Mouse (Mus musculus) left cerebral cortex, adult 2 months (tissue): Measurements from ENCODE around the gene Fgf12. TPM values are rescaled to one million over a fixed set of nuclear protein-coding genes. Genes with fewer than 3 reads are reported as not detected.

Experiments
- DNase-seq, 2 experiments: peaks; one replicate each; pipeline ENCODE4 v3.0.0; 2021 to 2022; ENCODE audit warnings: low spot score in 2 of 2, mixed read lengths in 1 of 2; ENCODE audit errors: extremely low spot score in 1 of 2
- H3K27ac ChIP-seq: fragments of 200-600 bp; 2 replicates; pipeline ENCODE4 v1.8.1; 2022
- H3K4me3 ChIP-seq: fragments of 200-600 bp; 2 replicates; pipeline ENCODE4 v1.8.1; 2022
- CTCF ChIP-seq: fragments of 200-600 bp; IDR thresholded peaks from 2 replicates; pipeline ENCODE4 v1.8.1; 2022; ENCODE audit warnings: antibody characterized with exemption, mild to moderate bottlenecking, moderate library complexity
- intact Hi-C: fragments of 180-260 bp; cut with DNase I; formaldehyde crosslinking; loops from one replicate; pipeline ENCODE4 v1.15.1; 2025
- microRNA-seq, 2 experiments: library from miRNA; unstranded; fragments of <30 nt; microRNA quantifications; one replicate each; pipeline ENCODE4 v1.2.0; 2021
- total RNA-seq, 2 experiments: library from RNA; stranded (reverse); gene quantifications; 2 replicates each; pipeline ENCODE4 v1.2.3; 2021

The Fgf12 gene
- total RNA-seq, 2 experiments from 2014 or later = 300 to 315 TPM

DNA sequence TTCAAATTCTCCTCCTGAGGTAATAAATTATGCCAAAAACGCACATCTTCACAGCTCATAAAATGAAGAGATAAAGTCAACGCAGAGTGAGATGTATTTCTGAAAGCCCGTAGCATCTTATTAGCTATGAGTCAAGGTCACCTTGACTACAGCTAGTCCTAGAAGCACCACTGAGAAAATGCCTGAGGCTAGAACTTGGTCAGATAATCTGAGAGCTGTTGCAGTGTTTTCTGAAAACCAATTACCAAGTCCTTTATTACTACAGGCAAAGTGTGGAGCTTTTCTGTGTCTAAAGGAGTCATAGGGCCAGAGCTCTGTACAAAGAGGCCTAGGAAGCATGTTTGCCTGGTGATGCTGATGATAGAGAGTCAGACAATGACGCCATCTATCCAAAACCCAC, 498.6 kb downstream of the Fgf12 start:
- TF ChIP-seq CTCF = no peak
- H3K4me3 ChIP-seq = no peak overlapping the region
- no peak for DNase-seq
- no peak overlapping the region for H3K27ac ChIP-seq
- intact Hi-C loops = no loop called here

- no peak for DNase-seq
- no peak for TF ChIP-seq CTCF
- intact Hi-C loops = no loop called here
- no peak overlapping the region for H3K27ac ChIP-seq
- H3K4me3 ChIP-seq = no peak overlapping the region
Observed at GRCm38 (mm10) chr16:28251930-28252329, 500.9 kb downstream of the Fgf12 start.

- no peak for DNase-seq
- TF ChIP-seq CTCF = no peak
- intact Hi-C loops = loop anchor here (10.0 kb wide), 1 partner anchor 202 kb away; no protein-coding TSS in a partner anchor
- Histone ChIP-seq H3K4me3 (no peak overlapping the region), H3K27ac (no peak overlapping the region)
Observed at GRCm38 (mm10) chr16:28242867-28243649, 509.8 kb downstream of the Fgf12 start.

GRCm38 (mm10) chr16:28239382-28239781, 513.5 kb downstream of the Fgf12 start:
- no peak for DNase-seq
- Histone ChIP-seq H3K4me3 (no peak overlapping the region), H3K27ac (peak overlapping the region; percentile 2; the same call in 1 of the 2 replicates)
- no peak for TF ChIP-seq CTCF
- intact Hi-C loops = no loop called here

GRCm38 (mm10) chr16:28238019-28238868, 514.6 kb downstream of the Fgf12 start:
- TF ChIP-seq CTCF = no peak
- Histone ChIP-seq H3K27ac (peak overlapping the region; percentile 54), H3K4me3 (peak overlapping the region; percentile 16)
- intact Hi-C loops = no loop called here
- DNase-seq = peak; percentile 45 to 47

GRCm38 (mm10) chr16:28215930-28216329, 536.9 kb downstream of the Fgf12 start:
- TF ChIP-seq CTCF = no peak
- intact Hi-C loops = no loop called here
- H3K4me3 ChIP-seq = no peak overlapping the region
- no peak for DNase-seq
- no peak overlapping the region for H3K27ac ChIP-seq

DNA sequence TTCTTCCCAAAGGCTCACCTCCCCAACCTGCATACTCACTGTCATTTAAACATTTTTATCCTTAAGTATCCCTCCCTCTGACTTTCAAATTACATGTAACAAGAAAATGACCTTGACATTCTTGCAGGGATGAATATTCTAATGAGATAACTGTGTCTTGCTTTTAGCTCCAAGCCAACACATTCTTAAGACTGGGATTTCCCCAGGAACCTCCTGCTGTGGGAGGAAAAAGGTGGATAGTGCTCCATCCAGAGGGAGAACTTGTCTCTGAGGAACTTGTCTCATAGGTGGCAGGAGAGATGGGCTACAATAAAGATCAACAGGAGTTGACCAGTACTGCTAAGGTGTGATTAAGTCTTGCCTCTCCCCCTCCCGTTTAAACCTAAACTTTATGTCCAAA, 540.5 kb downstream of the Fgf12 start:
- no peak for TF ChIP-seq CTCF
- intact Hi-C loops = no loop called here
- H3K27ac ChIP-seq = no peak overlapping the region
- no peak for DNase-seq
- no peak overlapping the region for H3K4me3 ChIP-seq

DNA sequence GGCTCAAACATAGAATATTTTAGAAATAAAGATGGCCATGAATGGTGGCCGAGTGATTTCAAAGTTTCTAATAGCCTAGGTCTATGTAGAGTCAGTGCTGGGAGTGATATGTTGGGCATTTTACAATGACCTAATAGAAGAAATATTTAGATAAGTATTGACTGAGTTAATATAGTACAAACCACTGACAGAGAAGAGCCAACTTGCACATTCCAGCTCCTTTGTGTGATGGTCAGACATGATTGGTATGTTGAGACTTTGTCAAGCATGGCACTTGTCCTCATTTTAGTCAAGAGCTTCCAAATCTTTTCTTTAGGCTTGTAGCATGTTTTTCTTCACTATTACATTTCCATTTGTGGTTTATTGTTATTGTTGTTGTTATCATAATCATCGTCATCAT, 596.4 kb downstream of the Fgf12 start:
- intact Hi-C loops = no loop called here
- TF ChIP-seq CTCF = no peak
- Histone ChIP-seq H3K4me3 (no peak overlapping the region), H3K27ac (no peak overlapping the region)
- no peak for DNase-seq

- TF ChIP-seq CTCF = peak; percentile 54
- Histone ChIP-seq H3K4me3 (no peak overlapping the region), H3K27ac (no peak overlapping the region)
- intact Hi-C loops = loop anchor here (5.0 kb wide), 1 partner anchor 351 kb away; no protein-coding TSS in a partner anchor
- no peak for DNase-seq
Observed at GRCm38 (mm10) chr16:28140972-28141371, 611.9 kb downstream of the Fgf12 start.

GRCm38 (mm10) chr16:28127006-28127405, 625.9 kb downstream of the Fgf12 start:
- intact Hi-C loops = no loop called here
- H3K27ac ChIP-seq = no peak overlapping the region
- no peak for TF ChIP-seq CTCF
- no peak for DNase-seq
- no peak overlapping the region for H3K4me3 ChIP-seq

Small RNA genes lying within 50 kb of the gene (microRNA-seq; reads per million reads assigned to microRNA genes)
- 0 reads per million in 2 experiments for gene Mir690

Other genes starting within 250 kb of the Fgf12 start
- gene Mb21d2, start 176.6 kb upstream of the Fgf12 start, total RNA-seq = 10 to 100 TPM; 37.9 to 39.0 TPM